Mouse (Mus musculus) mature B cell (primary cell): ENCODE data around the gene Slc19a2.
"Not testable (repeated sequence)": the region's sequence is repeated elsewhere in the genome, so short reads cannot be mapped to it uniquely, and the experiment has no call there.

Experiments
- in situ Hi-C: fragments of 300-500 bp; cut with MboI; formaldehyde crosslinking; loops from 2 replicates; pipeline ENCODE4 v1.14.3; 2019

Slc19a2 gene

DNA sequence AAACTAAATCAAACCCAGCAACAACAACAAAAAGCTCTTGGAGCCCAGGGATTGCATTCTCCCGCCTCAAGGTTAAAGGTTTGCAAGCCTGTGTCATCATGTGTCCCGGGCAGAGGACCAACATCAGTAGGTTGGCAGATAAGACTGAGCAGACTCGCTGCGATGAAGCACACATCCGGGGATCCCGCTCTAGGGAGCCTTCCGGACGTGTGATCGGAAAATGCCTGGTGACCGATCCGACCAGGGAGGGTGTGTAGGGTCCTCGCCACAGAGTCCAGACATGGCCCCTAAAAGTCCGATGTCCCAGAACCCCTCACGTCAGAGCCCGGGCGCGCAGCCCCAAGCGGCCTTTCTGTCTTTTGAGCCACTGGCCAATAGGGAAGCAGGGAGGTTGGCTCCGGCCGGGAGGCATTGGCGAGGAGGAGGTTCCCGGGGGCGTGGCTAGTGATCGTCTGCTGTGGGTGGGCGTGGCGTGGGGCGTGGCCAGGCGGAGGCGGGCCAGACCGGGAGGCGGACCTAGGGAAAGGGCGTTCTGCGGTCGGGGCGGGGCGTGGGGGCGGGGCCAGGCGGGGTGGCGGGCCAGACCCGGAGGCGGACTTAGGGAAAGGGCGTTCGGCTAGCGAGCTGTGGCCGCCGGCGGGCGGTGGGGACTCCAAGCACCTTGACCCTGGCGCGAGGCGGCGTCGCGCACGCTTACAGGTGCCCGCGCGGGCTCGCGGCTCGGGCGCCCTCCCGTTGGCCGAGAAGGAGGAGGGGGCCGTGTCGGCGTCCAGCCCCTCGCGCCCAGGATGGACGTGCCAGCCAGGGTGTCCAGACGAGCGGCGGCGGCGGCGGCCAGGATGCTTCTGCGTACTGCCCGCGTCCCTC is at the start of gene Slc19a2:
TSS of gene Slc19a2 (plus strand) at position 582 of the 867 bp plus-strand sequence.
- in situ Hi-C loops = no loop called here

DNA sequence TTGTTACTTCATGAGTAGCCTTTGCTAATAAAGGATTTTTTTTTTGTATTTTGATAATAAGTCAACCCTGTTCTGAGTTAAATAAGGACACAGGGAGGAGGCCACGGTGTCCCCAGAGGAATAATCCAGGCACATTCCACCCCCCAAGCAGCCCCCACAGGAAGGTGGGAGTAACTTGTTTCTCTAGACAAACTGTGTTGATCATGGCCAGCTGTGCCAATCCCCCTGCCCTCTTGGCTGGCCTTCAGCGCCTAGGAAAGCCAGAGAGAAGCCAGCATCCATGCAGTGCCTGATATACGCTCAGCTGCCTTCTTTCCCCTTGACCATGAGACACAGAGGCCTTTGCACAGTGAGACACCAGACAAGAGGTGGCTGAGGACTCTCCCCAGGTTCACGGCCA is 49.3 kb upstream of the Slc19a2 start:
- in situ Hi-C loops = no loop called here

DNA sequence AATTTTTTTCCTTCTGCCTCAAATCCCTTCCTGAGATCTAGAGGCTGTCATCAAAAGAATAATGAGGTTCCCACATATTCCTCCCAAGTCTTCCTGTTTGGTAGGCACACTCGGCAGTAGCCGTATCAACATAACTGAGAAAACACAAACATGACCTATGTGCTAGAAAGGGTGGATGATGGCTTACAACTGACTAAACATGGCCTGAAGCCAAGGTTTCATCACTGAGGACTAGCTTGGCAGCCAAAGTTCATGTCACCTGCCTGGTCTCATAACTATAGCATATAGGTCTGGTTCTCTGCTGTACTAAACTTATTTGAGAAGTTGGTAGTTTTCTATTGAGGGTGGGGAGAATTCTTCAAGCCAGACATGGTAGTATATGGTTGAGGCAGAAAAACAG is 40.4 kb upstream of the Slc19a2 start:
- in situ Hi-C loops = no loop called here

DNA sequence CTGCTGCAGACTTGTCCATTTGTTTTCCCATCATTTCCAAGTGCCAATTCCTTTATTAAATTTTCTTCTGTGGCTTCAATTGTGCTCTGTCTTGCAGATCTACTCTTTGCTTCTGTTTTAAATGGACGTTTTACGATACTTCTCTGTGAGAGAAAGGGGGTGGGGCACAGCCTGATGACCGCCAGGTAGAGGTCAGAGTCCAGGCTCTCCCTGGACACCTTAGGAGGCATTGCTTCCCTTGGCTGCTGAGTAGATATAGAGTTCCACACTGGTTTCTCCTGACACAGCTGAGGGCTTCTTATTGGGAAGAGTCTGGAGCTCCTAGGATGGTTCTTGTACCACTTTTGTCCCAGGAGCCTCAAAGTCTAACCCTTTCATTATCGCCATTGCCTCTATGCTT is 37.9 kb upstream of the Slc19a2 start:
- in situ Hi-C loops = no loop called here

DNA sequence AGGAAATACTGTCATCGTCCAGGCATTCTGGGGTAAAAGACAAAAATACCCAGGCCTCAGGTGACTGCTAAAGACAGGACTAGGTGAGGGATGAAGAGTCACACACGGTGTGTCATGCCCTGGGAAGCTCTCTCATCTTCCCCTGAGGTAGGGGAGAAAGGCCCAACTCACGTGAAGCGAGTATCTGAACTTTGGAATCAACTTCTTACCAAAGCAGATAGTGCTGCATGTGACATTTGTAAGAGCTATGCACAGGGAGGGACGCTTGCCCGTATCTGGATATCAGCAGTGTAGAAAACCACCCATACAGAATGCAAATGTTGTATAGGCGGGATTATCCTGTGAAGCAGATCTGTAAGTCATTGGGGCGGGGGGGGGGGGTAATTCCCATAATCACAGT is 36.2 kb upstream of the Slc19a2 start:
- in situ Hi-C loops = no loop called here

DNA sequence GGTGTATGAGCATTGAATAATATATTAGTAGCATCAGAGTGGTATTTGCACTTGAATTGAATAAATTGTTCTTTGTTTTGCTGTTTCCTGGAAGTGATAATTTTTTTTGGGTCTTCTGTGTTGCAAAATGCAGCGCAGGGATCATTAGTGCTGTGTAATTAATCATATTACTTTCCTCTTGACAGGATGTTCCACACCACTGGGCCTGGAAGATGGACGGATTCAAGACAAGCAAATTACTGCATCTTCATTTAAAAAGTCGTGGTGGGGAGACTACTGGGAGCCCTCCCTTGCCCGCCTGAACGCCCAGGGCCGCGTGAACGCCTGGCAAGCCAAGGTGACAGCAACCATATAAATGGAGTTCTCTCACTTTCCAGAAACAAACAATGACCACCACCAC is 34.7 kb upstream of the Slc19a2 start:
- in situ Hi-C loops = no loop called here

DNA sequence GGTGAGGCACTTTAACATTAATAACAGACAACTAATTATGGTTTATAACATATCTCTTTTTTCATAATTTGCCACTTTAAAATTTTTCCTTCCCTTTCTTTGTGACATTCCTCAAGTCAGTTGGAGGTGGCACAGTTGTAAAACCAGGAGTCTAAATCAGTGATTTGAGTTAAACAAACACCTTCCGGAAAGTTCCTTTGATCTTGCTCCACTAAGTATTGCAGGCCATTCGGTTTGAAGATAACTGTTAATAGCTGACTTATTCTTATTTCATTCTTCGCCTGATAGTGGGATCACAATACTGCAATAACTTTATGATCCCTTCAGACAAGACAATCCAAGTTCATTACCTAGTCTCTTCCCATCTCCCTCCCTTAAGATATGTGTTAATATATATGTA is 33.7 kb upstream of the Slc19a2 start:
- in situ Hi-C loops = no loop called here

DNA sequence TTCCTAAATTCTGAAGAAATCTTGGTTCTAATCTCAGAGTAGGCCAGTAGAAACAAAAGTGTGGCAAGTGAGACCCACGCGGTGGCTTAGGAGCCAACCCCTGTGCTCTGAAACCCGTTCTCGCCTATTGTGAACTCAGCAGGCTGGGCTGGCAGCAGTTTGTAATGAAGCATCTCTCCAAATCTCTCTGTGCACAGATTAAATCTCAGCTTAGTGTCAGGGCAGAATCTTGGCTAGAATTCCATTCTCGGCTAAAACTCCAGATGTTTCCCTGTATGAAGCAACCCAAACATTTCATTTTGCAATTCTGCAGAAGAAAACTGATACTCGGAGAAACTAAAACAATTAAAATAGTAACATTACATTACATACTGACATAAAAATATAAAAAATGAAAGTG is 33.3 kb upstream of the Slc19a2 start:
- in situ Hi-C loops = no loop called here

DNA sequence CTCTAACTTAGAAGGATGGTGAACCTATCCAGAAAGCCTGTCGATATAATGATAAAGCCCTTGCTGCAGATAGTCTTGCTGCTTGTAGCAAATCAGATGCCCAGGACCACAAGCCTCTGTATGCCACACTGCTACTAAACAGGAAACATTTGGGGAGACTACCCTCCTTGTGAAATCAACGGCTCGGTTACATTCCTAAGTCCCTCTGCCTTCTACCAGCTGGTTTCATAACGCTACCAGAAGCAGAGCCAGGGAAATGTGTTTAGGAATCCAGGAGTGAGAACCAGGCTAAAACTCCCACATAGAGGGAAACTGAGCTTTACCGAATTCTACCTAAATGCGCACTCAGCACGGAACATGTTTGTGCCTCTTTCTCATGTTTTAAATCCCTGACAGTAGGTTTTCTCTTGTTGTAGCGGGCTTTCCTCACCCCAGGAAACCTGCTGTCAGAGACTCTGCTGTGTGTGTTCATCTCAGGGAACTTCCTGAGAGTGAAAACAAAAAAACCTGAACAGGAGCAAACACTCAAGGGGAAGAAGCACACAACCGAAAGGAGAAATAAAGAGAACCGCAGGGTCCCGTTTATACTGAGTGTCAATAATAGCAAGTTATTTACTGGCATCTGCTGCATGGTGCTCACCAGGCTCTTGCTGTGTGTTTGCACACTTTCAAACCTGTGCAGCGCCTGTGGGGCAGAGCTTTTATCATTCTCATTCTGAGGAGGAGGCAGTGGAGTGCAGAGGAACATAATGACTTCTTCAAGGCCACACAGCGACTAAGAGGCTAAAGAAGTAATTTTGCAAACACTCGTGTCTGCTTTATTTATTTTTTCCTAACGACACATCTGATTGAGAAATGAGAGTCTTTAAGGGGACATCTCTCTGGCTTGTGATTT is 30.8 kb upstream of the Slc19a2 start:
- in situ Hi-C loops = no loop called here

DNA sequence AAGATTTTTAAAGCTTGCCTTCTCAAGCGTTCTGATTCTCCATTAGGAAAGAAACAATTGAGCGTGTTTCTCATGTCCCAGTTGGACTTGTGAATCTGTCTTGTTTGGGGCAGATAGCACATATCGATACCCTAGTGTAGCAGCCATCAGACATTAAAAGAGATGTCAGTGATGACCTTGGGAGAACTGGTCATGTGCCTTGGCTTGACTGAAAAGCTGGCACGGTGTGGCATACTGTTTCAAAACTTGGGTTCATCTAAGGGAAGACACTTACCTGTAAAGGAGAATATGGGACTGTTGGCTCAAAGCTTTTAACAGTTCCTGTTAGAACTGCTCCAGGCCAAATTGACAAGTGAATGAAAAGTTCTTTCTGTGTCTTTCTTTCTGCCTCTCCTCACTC is 28.6 kb upstream of the Slc19a2 start:
- in situ Hi-C loops = no loop called here

DNA sequence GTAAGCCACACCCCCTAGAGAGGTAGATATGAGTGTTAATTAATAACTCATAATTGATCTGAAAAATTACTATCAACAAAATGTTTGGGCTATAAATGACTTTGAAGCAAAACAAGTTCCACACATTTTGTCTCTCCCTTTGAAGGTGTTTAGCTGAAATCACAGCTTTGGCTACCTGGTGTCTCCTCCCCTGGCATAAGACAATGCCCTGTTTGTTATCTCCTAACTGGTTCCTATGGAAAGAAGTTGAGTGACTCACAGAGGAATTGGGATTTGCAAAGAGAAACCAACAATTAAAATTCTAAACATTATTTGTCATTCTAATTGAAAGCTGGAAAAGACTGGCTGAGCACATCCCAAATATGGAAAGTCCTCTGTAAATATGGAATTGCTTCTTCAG is 25.8 kb upstream of the Slc19a2 start:
- in situ Hi-C loops = no loop called here

DNA sequence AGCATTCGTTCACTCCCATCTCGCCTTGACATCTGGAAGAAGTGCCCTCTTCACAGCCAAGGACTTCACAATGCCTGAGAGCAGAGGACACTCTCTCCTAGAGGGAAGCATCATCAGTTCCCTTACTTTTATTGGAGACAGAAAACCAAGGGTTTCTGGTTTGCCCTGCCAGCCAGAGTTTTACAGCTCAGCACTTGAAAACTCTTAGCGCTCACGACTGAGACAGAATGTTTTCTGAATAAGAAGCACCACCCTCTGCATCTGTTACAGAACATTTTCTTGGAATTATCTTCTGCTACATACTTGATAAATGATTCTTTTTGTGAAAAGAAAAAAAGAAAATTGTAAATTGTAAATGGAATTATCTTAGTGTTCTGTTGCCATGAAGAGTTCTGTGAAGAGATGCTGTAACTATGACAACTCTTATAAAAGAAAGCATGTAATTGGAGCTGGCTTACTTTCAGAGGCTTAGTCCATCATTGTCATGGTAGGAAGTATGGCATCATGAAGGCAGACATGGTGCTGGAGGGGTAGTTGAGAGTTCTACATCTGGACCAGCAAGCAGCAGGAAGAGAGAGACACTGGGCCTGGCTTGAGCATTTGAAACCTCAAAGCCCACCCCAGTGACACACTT is 16.8 kb upstream of the Slc19a2 start:
- in situ Hi-C loops = not testable (repeated sequence)

DNA sequence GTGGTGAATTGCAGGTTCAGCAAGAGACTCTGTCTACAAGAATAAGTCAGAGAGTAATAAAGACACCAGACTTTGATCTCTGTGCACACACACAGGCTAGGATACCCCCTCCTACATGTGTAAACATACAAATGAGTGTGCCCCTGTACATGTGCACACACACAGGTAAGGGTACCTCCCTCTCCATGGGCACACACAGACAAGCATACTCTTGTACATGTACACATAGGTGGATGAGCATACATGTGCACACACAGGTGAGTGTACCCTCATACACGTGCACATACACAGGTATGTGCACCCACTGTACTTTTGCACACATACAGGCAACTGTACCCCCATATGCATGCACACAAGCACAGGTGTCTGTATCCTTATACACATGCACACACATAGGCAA is 15.4 kb upstream of the Slc19a2 start:
- in situ Hi-C loops = no loop called here

DNA sequence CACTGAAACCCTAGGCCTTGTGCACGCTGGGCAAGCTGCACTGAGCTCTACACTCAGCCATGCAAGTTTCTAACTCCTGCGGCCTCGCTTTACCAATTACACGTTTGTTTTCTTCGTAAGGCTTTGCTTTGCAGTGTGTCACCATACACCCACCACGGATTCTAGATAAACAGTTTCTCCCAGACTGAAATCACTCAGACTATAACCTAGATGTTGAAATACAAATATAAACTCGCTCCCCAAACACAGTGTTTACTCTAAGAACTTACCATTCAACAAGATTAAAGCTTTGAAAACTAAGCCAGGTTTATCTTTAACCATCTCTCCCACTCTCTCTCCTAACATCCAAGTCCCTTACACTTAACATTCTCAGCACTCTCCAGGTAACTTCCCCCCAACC is 13.8 kb upstream of the Slc19a2 start:
- in situ Hi-C loops = no loop called here

DNA sequence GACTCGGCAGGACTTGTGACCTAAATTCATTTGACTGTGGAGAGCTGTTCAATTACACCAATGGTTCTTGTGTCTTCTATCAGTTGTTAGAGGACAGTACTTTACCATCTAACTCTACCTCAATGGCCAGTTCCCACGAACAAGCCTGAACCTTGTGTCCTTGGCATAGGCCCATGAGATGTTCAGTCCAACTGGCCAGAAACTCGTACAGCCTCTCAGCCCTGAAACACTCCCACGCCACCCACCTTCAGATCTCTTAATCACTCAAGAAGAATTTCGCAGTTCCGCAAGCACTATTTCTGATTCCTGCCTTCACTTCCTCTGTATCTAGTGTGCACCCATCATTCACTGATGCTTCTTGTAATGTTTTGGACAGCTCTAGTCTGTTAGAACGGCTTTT is 12.8 kb upstream of the Slc19a2 start:
- in situ Hi-C loops = no loop called here

DNA sequence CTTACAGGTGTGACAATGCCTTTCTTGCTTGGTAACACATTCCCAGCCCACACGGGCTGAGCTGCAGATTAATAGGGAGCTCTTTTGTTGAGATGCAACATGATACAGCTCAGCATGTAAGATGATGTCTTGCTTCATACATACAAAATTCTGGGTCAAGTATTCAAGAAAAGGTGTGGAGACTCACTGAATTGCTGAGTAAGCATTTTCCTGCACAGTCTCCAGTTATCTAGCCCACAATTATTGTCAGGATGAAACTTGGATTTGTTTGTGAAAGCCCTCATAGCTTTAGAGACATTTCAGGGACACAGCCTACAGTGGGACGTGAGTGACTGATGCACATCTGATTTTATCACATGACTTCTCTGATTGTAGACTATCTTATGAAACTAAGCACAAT is 7.4 kb upstream of the Slc19a2 start:
- in situ Hi-C loops = no loop called here

DNA sequence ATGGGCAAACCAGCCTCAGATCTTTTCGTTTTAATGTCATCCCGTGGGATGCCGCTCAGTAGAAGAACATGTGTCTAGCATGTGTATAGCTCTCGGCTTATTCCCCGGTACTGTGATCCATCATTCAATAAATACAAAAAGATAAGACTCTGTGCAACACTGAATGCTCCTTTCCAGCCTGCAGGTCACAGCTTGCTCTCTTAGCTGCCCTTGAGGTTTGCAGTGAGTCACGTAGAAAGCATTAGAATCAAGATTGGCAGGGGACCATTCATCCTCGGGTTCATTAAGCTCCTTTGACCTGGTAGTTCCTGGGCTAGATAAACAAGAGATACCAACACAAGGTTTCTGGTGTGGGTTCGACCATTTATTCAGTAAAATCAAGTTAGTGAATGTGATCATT is 6.0 kb upstream of the Slc19a2 start:
- in situ Hi-C loops = no loop called here

DNA sequence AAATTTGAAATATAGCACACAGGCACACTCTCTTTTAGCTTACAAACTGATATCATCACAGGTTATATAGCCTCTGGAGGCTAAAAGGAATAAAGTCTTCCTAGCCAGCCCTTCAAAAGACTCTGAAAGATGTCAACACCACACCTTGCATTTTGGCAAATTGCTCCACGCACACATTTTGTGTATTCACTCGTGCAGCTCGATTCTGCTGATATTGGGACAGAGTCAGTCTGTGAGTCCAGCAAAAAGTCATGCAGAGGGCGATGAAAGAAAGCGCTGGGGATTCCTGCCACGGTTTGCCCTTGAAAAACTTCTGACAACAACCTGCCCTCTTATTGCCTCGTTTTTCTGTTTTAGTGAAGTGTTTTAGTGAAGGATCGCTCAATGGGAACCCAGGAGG is 1.4 kb upstream of the Slc19a2 start:
- in situ Hi-C loops = no loop called here

DNA sequence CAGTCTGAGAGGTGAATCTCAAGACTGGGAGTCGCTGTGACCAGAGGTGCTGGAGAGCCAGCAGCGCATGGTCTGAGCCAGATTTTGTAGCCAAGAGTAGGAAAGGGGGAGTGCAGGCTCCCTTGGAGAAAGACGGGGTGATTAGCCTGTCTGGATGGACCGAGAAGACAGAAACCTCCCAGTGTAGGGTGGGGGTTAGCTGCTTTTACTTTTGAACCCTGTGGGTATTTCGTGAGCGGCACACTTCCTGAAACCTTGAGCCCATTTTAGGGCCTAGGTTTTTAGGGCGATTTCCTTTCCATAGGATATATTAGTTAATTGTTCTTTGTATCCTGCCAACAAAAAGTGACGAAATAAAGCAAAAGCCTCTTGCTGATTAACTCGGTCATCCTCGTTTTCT is 875 bp upstream of the Slc19a2 start:
- in situ Hi-C loops = no loop called here

DNA sequence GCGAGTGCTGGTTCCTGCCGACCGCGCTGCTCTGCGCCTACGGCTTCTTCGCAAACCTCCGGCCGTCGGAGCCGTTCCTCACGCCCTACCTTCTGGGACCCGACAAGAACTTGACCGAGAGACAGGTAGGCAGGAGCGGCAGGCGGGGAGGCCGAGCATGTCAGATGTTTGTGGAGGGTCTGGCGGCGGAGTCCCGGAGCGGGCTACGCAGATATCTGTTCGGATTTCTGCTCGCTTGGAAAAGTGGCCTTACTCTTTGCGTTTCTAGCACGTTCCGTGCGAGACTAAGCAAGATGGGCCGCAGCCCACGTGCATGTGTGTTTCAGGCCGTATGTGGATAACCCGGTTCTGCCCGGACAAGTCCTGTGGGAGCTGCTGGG is 476 bp downstream of the Slc19a2 start:
- in situ Hi-C loops = no loop called here

DNA sequence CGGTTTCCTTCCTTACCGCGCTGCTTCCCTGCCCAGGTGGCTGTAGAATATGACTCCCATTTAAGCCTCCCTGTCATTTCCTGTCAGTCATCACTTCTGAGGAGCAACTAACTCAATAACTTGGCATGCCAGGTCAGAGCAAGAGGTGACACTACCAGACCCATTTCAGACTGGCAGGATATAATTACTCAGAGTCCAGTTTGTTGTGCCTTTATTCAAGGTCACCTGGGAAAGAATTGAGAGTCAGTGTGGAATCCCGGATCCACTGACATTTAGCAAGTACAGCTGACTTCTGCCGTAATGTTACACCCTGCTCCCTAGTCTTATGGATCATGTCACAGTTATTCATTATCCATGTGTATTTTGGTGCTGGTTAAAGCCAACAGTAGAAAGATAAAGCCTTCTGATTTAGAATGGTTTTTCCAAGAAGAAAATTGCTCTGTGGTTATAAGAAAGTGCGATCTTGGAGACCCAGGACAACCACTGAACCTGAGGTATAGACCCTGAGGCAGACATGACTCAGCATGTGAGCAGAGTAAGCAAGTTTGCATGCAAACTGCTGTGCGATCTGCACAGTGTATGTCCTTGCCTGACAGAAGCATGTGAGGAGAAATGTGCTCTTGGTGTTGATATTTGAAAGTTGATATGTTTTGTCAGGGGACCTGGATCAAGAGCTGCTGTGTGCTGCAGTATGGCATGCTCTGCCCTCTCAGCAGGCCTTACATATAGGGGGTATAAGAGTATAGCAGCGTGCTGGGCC is 1.7 kb downstream of the Slc19a2 start:
- in situ Hi-C loops = no loop called here

DNA sequence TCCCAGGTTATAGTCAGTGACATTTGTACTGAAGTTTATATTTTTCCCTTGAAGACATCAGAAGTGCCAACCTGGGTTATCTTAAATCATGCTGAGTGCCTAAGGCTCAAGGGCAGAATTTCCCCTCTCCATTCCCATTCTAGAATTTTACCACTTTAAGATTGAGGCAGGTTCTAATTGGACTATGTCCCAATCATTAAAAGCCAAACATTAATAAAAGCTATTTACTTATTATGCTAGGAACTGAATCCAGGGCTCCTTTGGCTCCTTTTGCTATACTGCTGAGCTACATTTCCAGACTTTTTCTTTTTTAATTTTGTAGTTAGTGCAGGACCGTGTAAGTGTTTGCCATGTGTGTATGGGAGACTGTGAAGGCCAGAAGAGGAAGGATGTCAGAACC is 2.6 kb downstream of the Slc19a2 start:
- in situ Hi-C loops = no loop called here
